Mouse (Mus musculus): ENCODE measurements around the gene Ust. TPM values are rescaled to one million over a fixed set of nuclear protein-coding genes. Genes with fewer than 3 reads are reported as not detected.

Gene Ust
- polyA plus RNA-seq, 1 experiment from 2014 or later, result 2.9 TPM

- Histone ChIP-seq H3K4me1 (peaks cover 11% of the 10 kb centered on the region), H3K4me2 (no peak overlapping the region), H3K36me3 (replicated peaks) (no peaks in the 10 kb centered on the region), H3K27me3 (peaks cover 30% of the 10 kb centered on the region), H3K4me3 (replicated peaks) (no peak overlapping the region), H3K9me3 (no peaks in the 10 kb centered on the region), H3K9ac (no peak overlapping the region), H3K27ac (no peak overlapping the region)
- WGBS, result 65% methylated on average over 7 of the region's 7 CpGs
- no peak for ATAC-seq (ENCODE audit: low FRiP score)
Measured at GRCm38 (mm10) chr10:8520766-8521395, 2.3 kb upstream of the Ust start.

- H3K4me2 ChIP-seq, result peak overlapping the region; percentile 93
- peak overlapping the region; percentile 80 for H3K4me3 ChIP-seq (replicated peaks)
- 0 out of 2 replicates have a peak, but pooled peaks have one; percentile 4 for ATAC-seq (ENCODE audit: low FRiP score)
- H3K9me3 ChIP-seq, result no peaks in the 10 kb centered on the region
- no peaks in the 10 kb centered on the region for H3K36me3 ChIP-seq (replicated peaks)
- H3K4me1 ChIP-seq, result peaks cover 11% of the 10 kb centered on the region
- peak overlapping the region; percentile 72 for H3K9ac ChIP-seq
- H3K27me3 ChIP-seq, result peaks cover 30% of the 10 kb centered on the region
- under 1% methylated on average over 18 of the region's 18 CpGs for WGBS
- H3K27ac ChIP-seq, result no peak overlapping the region
Measured at GRCm38 (mm10) chr10:8519014-8519491, 428 bp upstream of the Ust start.

- Histone ChIP-seq H3K4me3 (replicated peaks) (peak overlapping the region; percentile 80), H3K36me3 (replicated peaks) (no peaks in the 10 kb centered on the region), H3K9ac (peak overlapping the region; percentile 72), H3K4me1 (peaks cover 11% of the 10 kb centered on the region), H3K27ac (no peak overlapping the region), H3K9me3 (no peaks in the 10 kb centered on the region), H3K4me2 (peak overlapping the region; percentile 93), H3K27me3 (peaks cover 30% of the 10 kb centered on the region)
- 1% methylated on average over 26 of the region's 26 CpGs for WGBS
- no peak; the same call in 1 of the 2 replicates for ATAC-seq (ENCODE audit: low FRiP score)
Measured at GRCm38 (mm10) chr10:8517591-8518140, 959 bp downstream of the Ust start.

GRCm38 (mm10) chr10:8516916-8517524, 1.6 kb downstream of the Ust start:
- no peaks in the 10 kb centered on the region for H3K9me3 ChIP-seq
- peaks cover 30% of the 10 kb centered on the region for H3K27me3 ChIP-seq
- no peak overlapping the region for H3K9ac ChIP-seq
- H3K27ac ChIP-seq, result no peak overlapping the region
- no peak for ATAC-seq (ENCODE audit: low FRiP score)
- H3K4me1 ChIP-seq, result peaks cover 11% of the 10 kb centered on the region
- peak overlapping the region; percentile 93 for H3K4me2 ChIP-seq
- peak overlapping the region; percentile 80 for H3K4me3 ChIP-seq (replicated peaks)
- 22% methylated on average over 9 of the region's 9 CpGs for WGBS
- H3K36me3 ChIP-seq (replicated peaks), result no peaks in the 10 kb centered on the region

GRCm38 (mm10) chr10:8513690-8514089, 4.9 kb downstream of the Ust start:
- Histone ChIP-seq H3K4me3 (replicated peaks) (no peak overlapping the region), H3K36me3 (replicated peaks) (no peaks in the 10 kb centered on the region), H3K27me3 (peaks cover 24% of the 10 kb centered on the region), H3K4me2 (no peak overlapping the region), H3K4me1 (peaks cover 11% of the 10 kb centered on the region), H3K9ac (no peak overlapping the region), H3K27ac (no peak overlapping the region), H3K9me3 (no peaks in the 10 kb centered on the region)
- WGBS, result 91% methylated on average over 3 of the region's 3 CpGs
- ATAC-seq (ENCODE audit: low FRiP score), result no peak

- Histone ChIP-seq H3K4me1 (peaks cover 3% of the 10 kb centered on the region; the same call in 1 of the 2 replicates), H3K27ac (no peak overlapping the region), H3K9me3 (no peaks in the 10 kb centered on the region), H3K4me2 (no peak overlapping the region), H3K36me3 (replicated peaks) (no peaks in the 10 kb centered on the region), H3K27me3 (peaks cover 13% of the 10 kb centered on the region), H3K4me3 (replicated peaks) (no peak overlapping the region), H3K9ac (no peak overlapping the region)
- ATAC-seq (ENCODE audit: low FRiP score), result no peak
- 91% methylated on average over 6 of the region's 6 CpGs for WGBS
Measured at GRCm38 (mm10) chr10:8512222-8512621, 6.4 kb downstream of the Ust start.

GRCm38 (mm10) chr10:8511760-8512159, 6.9 kb downstream of the Ust start:
- H3K27ac ChIP-seq, result no peak overlapping the region
- H3K4me2 ChIP-seq, result no peak overlapping the region
- no peaks in the 10 kb centered on the region for H3K4me1 ChIP-seq
- no peak overlapping the region for H3K9ac ChIP-seq
- no peak overlapping the region for H3K4me3 ChIP-seq (replicated peaks)
- H3K9me3 ChIP-seq, result no peaks in the 10 kb centered on the region
- no peaks in the 10 kb centered on the region for H3K36me3 ChIP-seq (replicated peaks)
- peaks cover 9% of the 10 kb centered on the region for H3K27me3 ChIP-seq
- WGBS, result 83% methylated on average over 8 of the region's 8 CpGs
- ATAC-seq (ENCODE audit: low FRiP score), result no peak

GRCm38 (mm10) chr10:8506247-8506573, 12.4 kb downstream of the Ust start:
- WGBS, result 79% methylated on average over 3 of the region's 3 CpGs

GRCm38 (mm10) chr10:8505346-8506246, 13.0 kb downstream of the Ust start:
- Histone ChIP-seq H3K27ac (no peak overlapping the region), H3K9me3 (no peaks in the 10 kb centered on the region), H3K4me1 (no peaks in the 10 kb centered on the region), H3K36me3 (replicated peaks) (no peaks in the 10 kb centered on the region), H3K9ac (no peak overlapping the region), H3K4me3 (replicated peaks) (no peak overlapping the region), H3K4me2 (no peak overlapping the region), H3K27me3 (no peaks in the 10 kb centered on the region)
- WGBS, result 66% methylated on average over 13 of the region's 13 CpGs
- no peak for ATAC-seq (ENCODE audit: low FRiP score)

More at GRCm38 (mm10) chr10:8506247-8506573, 12.4 kb downstream of the Ust start:
- Histone ChIP-seq H3K4me1 (no peaks in the 10 kb centered on the region), H3K9me3 (no peaks in the 10 kb centered on the region), H3K36me3 (replicated peaks) (no peaks in the 10 kb centered on the region), H3K4me3 (replicated peaks) (no peak overlapping the region), H3K4me2 (no peak overlapping the region), H3K27me3 (no peaks in the 10 kb centered on the region), H3K27ac (no peak overlapping the region), H3K9ac (no peak overlapping the region)
- no peak for ATAC-seq (ENCODE audit: low FRiP score)

GRCm38 (mm10) chr10:8504832-8505231, 13.8 kb downstream of the Ust start:
- Histone ChIP-seq H3K9me3 (no peaks in the 10 kb centered on the region), H3K4me1 (no peaks in the 10 kb centered on the region), H3K4me2 (no peak overlapping the region), H3K27me3 (no peaks in the 10 kb centered on the region), H3K36me3 (replicated peaks) (no peaks in the 10 kb centered on the region), H3K27ac (no peak overlapping the region), H3K4me3 (replicated peaks) (no peak overlapping the region), H3K9ac (no peak overlapping the region)
- 86% methylated on average over 4 of the region's 4 CpGs for WGBS
- no peak for ATAC-seq (ENCODE audit: low FRiP score)

- H3K27ac ChIP-seq, result no peak overlapping the region
- 73% methylated on average over 13 of the region's 13 CpGs for WGBS
- ATAC-seq (ENCODE audit: low FRiP score), result no peak
- H3K4me3 ChIP-seq (replicated peaks), result no peak overlapping the region
- no peak overlapping the region for H3K4me2 ChIP-seq
- H3K27me3 ChIP-seq, result no peaks in the 10 kb centered on the region
- no peak overlapping the region for H3K9ac ChIP-seq
- H3K36me3 ChIP-seq (replicated peaks), result no peaks in the 10 kb centered on the region
- peaks cover 6% of the 10 kb centered on the region; the same call in 1 of the 2 replicates for H3K4me1 ChIP-seq
- H3K9me3 ChIP-seq, result no peaks in the 10 kb centered on the region
Measured at GRCm38 (mm10) chr10:8498951-8499891, 19.4 kb downstream of the Ust start.

Measured in forebrain, embryonic 12.5 days (tissue).